Mouse (Mus musculus) right cerebral cortex, postnatal 14 days (tissue): Measurements from ENCODE around the gene Sirt2.
A peak's percentile ranks its signal among the peaks of the same experiment; 100 is the strongest.

Experiments
- DNase-seq: peaks from one replicate; pipeline ENCODE4 v3.0.0; 2022

The Sirt2 gene

DNA sequence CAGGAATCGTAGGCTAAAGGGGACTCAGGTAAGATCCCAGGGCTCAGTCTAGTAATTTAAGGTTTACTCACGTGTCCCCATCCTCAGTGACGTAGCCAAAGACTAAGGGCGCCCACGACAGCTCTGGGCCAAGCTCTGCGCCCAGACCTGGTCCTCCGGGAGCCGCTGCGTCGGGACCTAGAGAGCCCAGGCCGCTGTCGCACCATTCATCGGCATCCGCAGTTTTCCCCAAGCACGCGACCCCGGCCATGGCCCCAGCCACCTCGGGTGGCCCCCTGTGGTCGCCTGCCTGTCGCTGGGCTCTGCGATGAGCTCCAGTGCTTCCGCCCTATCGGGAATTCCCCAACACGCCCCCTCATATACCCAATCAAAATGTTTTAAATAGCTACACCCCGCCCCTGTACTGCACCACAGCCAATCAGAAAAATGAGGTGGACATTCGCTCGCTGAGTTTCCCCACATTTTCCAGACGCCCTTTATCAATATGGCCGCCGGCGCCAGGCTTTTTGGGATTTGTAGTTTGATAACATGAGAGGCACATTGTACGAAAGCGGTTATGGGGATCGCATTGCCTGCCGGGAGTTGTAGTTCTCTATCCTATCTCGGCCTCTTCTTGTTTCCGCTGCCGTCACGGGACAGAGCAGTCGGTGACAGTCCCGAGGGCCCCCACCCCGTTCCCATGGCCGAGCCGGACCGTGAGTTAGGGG is at the start of gene Sirt2:
Sirt2 (plus strand) TSS at position 563 of the 707 bp plus-strand sequence.
- DNase-seq, result peak; percentile 96

DNA sequence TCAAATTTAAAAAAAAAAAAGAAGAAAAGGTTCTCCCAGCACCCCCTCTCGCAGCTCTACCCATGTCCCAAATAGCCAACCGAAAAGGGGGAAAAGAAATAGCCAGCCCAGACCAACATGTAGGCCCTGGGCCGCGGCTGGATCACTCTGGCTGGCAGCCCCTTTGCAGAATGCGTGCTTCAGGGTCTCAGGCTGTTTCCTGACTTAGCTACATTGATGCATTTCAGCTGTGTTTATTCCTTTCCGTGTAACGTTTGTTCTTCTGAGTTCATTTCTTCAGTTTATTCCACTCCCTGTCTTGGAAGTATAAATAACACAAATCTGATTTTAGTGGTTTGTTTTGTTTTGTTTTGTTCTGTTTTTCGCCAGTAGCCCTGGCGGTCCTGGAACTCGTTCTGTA is 48.8 kb upstream of the Sirt2 start:
- DNase-seq, result no peak

DNA sequence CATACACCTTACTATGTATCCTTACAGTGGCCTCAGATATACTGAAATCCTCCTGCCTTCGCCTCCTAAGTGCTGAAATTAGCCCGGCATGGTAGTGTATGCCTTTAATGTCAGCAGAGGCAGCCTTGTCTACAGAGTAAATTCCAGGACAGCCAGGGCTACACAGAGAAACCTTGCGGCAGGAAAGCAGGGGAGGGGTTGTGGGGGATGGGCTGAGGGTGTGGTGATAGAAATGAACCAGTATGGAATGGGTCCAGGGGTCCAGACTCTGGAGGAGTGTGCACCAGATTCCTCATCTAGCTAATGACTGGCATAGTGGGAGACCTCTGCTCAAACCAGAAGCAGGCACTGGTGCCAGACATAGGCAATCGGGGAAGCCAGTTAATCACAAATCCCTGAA is 47.4 kb upstream of the Sirt2 start:
- DNase-seq, result no peak

DNA sequence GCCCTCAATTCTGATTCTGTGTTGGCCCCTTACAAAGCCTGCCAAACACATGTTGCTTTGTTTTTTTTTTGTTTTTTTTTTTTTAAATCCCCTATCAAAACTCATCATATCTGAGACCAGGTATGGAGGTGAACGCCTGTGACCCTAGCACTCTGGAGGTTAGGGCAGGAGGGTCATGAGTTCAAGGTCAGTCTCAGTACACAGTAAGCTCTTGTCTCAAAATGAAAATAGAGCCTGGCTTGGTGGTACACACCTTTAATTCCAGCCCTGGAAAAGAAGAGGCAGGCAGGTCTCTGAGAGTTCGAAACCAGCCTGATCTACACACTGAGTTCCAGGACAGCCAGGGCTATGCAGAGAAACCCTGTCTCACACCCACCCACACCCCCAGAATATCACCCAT is 46.9 kb upstream of the Sirt2 start:
- DNase-seq, result no peak

DNA sequence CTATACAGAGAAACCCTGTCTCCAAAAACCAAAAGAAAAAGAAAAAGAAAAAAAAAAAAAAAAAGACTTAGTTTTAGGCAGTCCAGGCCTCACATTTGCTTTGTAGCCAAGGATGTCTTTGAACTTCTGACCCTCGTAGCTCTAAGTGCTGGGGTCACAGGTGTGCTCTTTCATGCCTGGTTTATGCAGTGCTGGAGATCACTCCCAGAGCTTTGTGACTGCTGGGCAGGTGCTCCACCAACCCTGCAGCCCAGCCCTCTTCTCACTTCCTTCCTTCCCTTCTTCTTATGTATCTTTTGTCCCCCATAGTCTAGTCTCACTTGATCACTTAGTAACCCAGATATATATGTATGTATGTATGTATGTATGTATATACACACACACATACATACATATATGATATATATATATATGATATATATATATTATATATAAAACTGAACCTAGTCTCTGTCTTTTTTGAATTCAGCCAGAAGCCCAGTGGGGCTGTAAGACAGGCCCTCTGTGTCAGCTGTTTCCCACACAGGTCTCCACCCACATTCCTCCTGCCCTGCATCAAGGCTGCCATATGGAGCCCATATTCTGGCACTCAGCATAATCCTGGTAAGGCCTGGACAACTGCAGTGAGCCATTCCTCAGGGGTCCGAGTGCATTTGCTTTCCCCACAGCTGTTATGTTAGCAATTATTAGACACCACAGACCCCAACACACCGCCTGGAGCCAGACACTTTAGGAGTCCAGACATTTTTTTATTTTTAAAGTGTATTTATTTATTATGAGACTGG is 45.6 kb upstream of the Sirt2 start:
- DNase-seq, result no peak

DNA sequence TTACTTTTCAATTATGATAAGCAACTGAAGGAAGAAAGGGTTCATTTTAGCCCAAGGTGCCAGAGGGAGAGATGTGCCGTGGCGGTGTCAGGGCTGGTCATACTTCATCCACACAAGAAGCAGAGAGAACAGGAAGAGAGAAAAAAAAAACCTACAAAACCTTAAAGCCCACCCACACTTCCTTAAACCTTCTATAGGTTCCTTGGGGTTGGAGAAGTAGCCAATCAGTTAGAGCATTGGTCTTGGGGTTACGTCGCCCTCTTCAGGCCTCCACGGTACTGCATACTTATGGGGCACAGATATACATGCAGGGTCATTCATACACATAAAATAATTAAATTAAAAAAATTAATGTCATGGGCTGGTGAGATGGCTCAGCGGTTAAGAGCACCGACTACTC is 44.5 kb upstream of the Sirt2 start:
- no peak for DNase-seq

DNA sequence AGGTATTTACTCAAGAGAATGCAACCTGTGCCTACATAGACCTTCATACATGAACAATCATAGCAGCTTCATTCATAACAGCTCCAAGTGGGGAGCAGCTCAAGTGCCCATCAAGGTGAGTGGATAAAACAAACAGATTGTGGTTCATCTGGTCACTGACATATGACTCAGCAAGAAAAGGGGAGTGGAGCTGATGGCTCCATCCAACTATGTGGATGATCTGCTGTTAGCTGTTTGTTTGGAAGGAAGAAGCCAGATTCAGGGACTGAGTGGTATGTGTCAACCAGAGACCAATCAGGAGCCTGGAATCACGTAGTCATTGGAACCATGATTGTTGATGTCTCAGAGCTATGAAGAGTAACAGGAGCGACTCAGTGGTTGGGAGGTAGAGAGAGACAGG is 41.9 kb upstream of the Sirt2 start:
- no peak for DNase-seq

DNA sequence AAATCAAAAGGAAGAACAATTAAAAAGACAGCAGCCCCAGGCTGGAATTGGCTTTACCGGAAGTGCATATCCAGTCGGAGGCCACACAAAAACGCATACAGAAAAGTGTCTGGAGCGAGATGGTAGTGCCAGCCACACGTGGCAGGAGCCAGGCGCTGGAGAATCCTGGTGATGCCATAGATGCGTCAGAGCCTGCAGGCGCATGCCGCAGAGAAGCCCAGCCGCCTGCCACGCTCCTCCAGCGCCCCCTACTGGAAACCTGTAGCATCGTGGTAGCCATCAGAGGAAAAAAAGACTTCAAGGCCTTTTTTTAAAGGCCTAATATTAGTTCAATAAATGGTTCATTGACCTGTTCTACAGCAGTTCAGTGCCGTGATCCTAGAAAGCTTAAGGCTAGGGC is 39.9 kb upstream of the Sirt2 start:
- DNase-seq, result peak; percentile 86

DNA sequence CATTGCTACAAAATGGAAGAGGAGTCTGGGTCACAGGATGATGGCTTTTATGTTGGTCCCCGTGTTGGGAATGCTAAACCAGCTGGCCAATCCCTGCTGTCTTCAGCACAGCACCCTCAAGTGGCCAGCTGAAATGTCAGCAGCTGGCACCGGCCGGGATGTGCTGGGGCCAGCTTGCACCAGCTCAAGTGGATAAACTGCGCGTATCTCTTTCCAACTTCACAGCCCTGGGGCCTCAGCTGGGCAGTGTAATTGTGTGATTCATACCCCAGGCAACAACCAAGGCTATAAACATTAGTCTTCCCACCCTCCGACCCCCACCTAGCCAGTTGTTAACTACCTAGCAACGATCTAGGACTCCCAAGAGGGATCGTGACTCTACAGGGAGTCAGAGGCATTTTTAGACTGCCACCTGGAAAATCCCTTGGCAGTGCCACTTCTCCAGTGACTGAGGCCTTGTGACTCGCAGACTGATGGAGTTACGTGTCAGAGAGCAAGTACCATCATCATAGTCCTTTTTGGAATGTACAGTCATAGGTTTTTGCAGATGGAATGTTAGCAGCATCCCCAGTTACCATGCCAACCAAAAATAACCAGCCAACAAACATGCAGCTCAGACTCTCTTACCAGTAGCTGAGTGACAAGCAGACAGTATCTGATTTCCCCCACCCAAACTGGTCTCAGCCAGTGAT is 38.7 kb upstream of the Sirt2 start:
- peak; percentile 50 for DNase-seq

DNA sequence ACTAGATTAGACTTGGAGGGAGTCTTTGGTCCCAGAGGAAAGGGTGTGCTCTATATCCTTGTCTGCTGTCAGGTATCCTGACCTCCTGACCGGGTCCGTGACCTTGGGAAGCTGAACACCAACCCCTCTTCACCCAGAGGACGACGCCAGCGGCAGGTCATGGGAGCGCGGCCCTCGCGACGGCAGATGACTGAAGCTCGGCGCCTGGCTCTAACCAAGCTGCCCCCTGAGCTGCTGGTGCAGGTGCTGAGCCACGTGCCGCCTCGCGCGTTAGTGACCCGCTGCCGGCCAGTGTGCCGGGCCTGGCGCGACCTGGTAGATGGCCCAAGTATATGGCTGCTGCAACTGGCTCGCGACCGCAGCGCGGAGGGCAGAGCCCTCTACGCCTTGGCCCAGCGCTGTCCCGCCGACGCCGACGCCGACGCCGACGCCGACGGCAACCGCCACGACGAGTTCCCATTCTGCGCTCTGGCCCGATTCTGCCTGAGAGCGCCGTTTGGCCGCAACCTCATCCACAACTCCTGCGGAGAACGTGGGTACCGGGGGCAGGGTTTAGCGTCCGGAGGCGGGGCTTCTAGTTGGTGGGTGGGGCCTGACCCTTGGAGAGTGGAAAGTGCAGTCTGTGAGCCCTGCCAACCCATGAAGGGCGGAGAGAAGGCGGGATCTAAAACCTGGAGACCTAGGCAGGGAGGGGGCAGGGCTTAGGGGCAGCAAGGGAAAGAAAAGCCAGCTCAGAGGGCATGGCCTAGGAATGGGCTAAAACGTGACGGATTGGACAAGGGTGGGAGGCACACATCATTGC is 34.0 kb upstream of the Sirt2 start:
- peak; percentile 41 for DNase-seq

DNA sequence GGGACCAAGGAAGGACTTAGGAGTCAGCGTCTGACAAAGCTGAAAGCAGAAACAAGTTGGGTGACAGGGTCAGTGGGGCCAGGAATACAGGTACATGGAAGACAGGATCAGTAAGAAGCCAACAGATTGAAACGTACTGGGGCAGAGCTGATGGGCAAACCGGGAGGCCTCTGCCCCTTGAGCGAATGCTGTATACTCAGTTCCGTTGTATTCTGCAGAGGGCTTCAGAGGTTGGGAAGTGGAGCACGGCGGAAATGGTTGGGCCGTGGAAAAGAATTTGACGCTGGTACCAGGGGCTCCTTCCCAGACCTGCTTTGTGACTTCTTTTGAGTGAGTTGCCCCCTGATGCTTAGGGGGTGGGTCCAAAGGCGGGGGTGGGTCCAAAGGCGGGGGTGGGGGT is 33.3 kb upstream of the Sirt2 start:
- DNase-seq, result no peak

DNA sequence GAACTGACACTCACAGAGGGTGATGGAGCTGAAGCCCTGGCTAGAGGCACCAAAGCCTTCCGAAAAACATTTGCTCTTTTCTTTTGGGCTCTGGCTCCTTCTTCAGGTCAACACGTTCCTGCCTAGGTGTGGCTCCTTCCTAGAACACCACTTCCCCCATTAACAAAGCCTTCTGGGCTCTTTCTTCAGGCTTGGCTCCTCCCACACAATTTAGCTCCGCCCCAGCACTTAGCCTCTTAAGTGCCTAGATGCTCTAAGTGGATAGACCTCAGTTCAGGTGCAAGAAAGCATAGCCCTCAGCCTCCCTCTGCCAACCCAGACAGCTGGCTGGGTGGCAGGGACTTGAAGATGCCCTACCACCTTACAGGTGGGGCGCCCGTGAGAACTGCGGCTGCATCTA is 30.8 kb upstream of the Sirt2 start:
- no peak for DNase-seq

DNA sequence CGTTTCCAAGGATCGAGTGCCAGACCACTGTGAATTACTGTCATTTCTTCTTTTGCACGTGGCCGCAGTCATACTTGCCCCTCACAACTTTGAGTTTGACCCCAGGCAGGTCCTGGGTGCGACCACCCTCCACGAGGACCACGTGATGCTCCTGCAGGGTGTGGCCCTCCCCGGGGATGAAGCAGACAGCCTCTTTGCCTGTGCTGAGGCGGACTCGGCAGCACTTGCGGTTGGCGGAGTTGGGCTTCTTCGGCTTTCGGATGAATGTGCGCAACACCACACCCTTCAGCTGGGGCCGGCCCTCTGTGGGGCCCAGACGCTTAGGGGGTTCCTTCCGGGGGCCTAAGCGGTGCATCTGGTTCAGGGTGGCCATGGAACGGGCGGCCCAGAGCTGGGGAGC is 26.7 kb upstream of the Sirt2 start:
- no peak for DNase-seq

DNA sequence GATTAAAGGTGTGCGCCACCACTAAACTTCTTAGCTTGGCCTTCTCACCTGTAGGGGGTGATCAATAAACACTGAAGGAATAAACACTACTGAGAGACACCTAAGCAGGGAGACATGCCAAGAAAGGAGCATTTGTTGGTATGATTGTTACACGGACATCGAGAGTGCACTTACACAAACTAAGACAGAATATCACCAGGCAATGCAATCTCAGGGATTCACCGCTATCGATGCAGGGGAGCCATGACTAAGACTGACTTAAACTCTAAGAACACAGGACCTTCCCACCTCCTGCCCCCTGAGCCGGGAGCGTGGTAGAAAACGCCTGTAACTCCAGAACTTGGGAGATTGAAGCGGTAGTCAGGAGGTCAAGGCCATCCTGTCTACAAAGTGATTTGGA is 25.6 kb upstream of the Sirt2 start:
- no peak for DNase-seq

DNA sequence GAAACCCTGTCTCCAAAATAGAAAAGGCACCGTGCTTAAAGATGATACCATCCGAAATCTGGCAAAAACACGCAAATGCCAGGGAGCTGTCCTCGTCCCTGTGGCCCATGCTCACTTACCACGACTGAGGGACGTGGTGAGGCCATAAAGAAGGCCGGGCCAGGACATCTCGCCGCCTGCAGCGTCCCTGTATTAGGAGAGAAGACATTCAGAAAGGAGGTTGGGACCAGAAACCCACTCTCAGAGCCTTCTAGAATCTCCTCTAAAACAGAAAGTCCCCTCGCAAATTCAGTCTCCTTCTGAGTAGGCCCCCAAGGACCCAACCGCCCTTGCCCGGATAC is 25.2 kb upstream of the Sirt2 start:
- DNase-seq, result no peak

DNA sequence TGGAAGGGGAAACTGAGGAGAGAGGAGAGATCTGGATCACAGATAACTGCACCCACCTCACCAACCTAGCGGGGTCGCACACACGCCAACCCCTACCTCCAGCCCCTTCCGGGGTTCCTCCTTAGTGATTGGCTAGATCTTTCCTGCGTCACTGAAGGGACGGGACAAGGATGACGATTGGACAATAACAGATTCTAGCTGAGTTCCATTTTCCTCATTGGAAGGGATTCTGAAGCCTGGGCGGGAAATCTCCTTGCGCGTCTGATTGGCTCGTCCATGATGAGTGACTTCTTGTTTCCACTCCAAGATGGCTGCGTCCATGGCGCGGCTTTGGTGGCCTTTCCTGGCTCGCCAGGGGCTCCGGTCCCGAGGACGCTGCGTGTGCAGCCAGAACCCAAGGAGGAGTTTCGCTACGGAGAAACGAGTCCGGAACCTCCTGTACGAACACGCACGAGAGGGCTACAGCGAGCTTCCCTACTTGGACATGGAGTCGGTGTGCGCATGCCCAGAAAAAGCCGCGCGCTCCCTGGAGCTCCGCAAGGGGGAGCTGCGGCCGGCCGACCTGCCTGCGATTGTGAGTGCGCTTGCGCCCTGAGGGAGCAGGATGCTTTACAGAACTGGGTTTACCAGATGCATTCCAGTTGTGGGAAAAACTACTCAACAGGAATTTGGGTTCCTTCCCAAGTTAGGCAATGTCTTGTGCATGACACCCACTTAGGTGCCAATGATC is 24.7 kb upstream of the Sirt2 start, which contains the start of the genes Mrps12 and Sars2:
Mrps12 (minus strand) TSS at position 112 of the 730 bp plus-strand sequence.
Sars2 (plus strand) TSS at position 284 of the 730 bp plus-strand sequence.
- peak; percentile 90 for DNase-seq

DNA sequence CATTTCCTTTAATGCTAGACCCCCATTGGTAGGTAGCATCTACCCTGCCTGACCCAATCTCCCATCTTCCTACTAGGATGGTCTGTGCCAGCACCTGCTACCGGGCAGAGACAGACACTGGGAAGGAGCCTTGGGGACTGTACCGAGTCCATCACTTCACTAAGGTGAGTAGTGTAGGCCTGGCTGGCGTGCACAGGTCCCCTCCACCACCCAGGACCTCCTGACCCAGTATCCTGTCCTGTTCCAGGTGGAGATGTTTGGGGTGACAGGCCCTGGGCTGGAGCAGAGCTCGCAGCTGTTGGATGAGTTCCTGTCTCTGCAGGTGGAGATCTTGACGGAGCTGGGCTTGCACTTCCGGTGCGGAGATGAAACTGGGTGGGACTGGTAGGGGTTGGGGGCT is 16.6 kb upstream of the Sirt2 start:
- DNase-seq, result no peak

DNA sequence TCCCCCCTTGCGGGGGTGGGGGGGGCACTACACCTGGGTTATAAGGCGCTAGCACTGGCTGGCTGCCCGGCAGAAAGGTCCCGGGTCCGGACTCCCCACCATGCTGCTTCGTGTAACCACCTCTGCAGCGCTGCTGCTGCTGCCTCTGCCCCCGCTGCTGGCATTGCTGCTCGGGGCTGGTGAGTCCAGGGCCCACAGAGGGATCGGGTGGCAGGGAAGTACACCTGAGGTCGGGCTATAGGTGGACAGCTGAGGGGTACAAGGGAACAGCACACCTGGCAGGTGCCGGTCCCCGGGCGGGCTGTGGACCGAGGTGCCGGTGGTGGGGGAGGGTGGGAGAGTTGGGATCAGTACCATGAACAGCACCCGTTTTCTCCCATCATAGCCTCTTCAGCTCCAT is 10.5 kb upstream of the Sirt2 start, which contains the start of gene Ccer2:
Ccer2 (plus strand) TSS at position 96 of the 400 bp plus-strand sequence.
- DNase-seq, result peak; percentile 38

DNA sequence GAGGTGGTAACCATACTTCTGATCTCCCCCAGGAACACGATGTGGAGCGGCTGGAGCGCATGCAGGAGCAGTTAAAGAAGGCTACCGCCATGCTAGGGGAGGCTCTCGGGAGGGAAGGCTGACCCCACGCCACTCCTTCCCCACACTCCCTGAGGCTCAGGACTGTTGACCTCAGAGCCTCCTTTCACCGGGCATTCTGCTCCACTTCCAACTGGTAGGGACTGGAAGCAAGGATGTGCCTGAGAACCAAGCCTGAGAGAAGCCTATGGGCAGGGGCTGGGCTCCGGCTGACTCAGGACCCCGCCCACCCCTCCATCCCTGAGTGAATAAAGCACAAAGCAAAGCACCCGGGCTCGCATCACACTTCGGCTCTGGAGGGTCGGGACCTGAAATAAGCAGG is 7.9 kb upstream of the Sirt2 start:
- DNase-seq, result no peak

DNA sequence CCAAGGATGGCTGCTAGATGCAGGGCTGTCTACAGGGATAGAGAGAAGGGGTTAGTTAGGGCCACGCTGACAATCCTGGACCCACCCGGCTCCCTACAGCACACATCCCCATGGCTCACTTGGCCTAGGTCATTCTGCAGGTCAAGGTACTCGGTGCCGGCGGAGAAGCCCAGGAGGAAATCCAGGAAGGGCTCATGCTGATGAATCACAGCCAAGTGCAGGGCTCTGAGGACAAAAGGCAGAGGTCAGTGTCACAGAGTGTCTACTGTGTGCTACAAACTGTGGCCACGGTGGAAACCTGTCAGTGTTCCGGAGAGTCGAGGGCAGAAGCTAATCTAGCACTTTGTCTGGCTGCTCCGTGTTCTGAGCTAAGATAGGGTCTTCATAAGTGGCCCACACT is 4.6 kb upstream of the Sirt2 start:
- DNase-seq, result no peak

DNA sequence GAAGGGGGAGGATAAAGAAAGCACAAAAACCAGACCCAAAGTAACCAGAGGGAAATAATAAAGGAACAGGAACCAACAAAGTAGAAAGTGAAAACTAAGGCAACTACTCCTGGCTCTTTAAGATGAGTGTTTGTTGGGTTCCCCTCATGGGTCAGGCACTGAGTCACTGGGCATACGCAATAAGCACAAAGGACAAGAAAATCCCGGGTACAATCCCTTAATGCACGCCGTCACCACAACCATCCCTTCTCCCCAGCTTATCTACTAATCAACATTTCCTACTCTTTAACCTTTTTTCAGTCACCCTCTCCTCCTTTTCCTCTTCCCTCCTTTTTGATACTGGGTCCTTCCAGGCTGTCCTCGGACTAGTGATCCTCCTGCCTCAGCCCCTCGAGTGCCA is 1.3 kb upstream of the Sirt2 start:
- no peak for DNase-seq

DNA sequence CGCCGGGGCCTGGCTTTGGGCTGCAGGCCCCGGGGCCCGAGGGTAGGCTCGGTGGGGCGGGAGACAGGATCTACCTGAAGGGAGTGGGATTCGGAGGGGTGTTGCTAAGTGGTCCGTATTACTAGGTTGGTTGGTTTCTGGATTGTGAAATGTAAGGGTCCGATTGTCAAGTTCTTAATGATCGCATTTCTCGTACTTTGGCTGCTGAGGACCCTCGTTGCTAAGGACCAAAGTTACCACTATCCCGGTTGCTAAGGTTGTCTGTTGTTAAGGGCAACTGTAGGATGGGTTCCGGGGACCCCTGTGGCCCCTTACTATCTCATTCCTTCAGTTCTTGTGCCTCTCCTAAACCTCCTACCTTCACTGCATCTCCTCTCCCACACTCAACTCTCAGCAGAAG is 375 bp downstream of the Sirt2 start:
- no peak for DNase-seq
